Mouse (Mus musculus): ENCODE data around the gene Pfdn2. TPM values are rescaled to one million over a fixed set of nuclear protein-coding genes. Genes with fewer than 3 reads are reported as not detected.
"Not testable (repeated sequence)": the region's sequence is repeated elsewhere in the genome, so short reads cannot be mapped to it uniquely, and the experiment has no call there.

The Pfdn2 gene
- 34.3 and 42.2 TPM in 2 replicates for polyA plus RNA-seq (2014; fragmentation: Nextera tagmentation; extraction: Ambion mirVana)

GRCm38 (mm10) chr1:171345225-171346094 lies at the start of gene Pfdn2, which contains the start of gene Nit1:
Gene Pfdn2, plus strand, starts transcription at chr1:171345670.
Gene Nit1, minus strand, starts transcription at chr1:171345646.
- Histone ChIP-seq H3K27me3 (ENCODE audit: control insufficient read depth, insufficient read depth, low read length) (no peaks in the 10 kb centered on the region), H3K4me2 (ENCODE audit: low read length) (peak within 1 kb of the TSS; percentile 91), H3K4me1 (ENCODE audit: control insufficient read depth in 2 of 2, insufficient read depth in 2 of 2, low read length in 2 of 2) (peaks cover 5 to 13% of the 10 kb centered on the region in 2 experiments), H3K4me3 (ENCODE audit: control insufficient read depth in 1 of 2, insufficient read depth in 1 of 2, low read depth in 1 of 2, low read length in 2 of 2) (peak within 1 kb of the TSS; percentile 62 to 96), H3K9me3 (ENCODE audit: control insufficient read depth, low read length) (peaks cover 5% of the 10 kb centered on the region), H3K27ac (replicated peaks in 1 of 2; ENCODE audit: control insufficient read depth in 1 of 2, insufficient read depth in 1 of 2, low read depth in 2 of 2, low read length in 2 of 2) (peak within 1 kb of the TSS; percentile 45 to 76; a peak in 3 of 4 replicates), H3K36me3 (ENCODE audit: control insufficient read depth, insufficient read depth, low read length) (peaks cover 33% of the 10 kb centered on the region), H3K9ac (ENCODE audit: low read length) (peak within 1 kb of the TSS; percentile 94)
- peak; percentile 82 for ATAC-seq (ENCODE audit: insufficient number of reproducible peaks, insufficient read depth, low FRiP score, low read depth)
- 1% methylated on average over 53 of the region's 53 CpGs for WGBS

- Histone ChIP-seq H3K9me3 (ENCODE audit: control insufficient read depth, low read length) (no peaks in the 10 kb centered on the region), H3K9ac (ENCODE audit: low read length) (no peak overlapping the region), H3K27ac (replicated peaks in 1 of 2; ENCODE audit: control insufficient read depth in 1 of 2, insufficient read depth in 1 of 2, low read depth in 2 of 2, low read length in 2 of 2) (no peak overlapping the region), H3K4me3 (ENCODE audit: control insufficient read depth in 1 of 2, insufficient read depth in 1 of 2, low read depth in 1 of 2, low read length in 2 of 2) (no peak overlapping the region), H3K4me2 (ENCODE audit: low read length) (no peak overlapping the region), H3K27me3 (ENCODE audit: control insufficient read depth, insufficient read depth, low read length) (peaks cover 12% of the 10 kb centered on the region), H3K36me3 (ENCODE audit: control insufficient read depth, insufficient read depth, low read length) (no peaks in the 10 kb centered on the region), H3K4me1 (ENCODE audit: control insufficient read depth in 2 of 2, insufficient read depth in 2 of 2, low read length in 2 of 2) (peaks cover 0 to 5% of the 10 kb centered on the region in 2 experiments; a peak in 2 of 4 replicates)
- no peak for ATAC-seq (ENCODE audit: insufficient number of reproducible peaks, insufficient read depth, low FRiP score, low read depth)
- 46% methylated on average over 3 of the region's 3 CpGs for WGBS
Observed at GRCm38 (mm10) chr1:171298226-171298625, 47.2 kb upstream of the Pfdn2 start.

- 73% methylated on average over 5 of the region's 5 CpGs for WGBS
- H3K4me1 ChIP-seq (ENCODE audit: control insufficient read depth in 2 of 2, insufficient read depth in 2 of 2, low read length in 2 of 2); ATAC-seq (ENCODE audit: insufficient number of reproducible peaks, insufficient read depth, low FRiP score, low read depth): not testable (repeated sequence)
Observed at GRCm38 (mm10) chr1:171306157-171306556, 39.3 kb upstream of the Pfdn2 start.

GRCm38 (mm10) chr1:171309321-171309720 lies 36.1 kb upstream of the Pfdn2 start:
- 72% methylated on average over 2 of the region's 2 CpGs for WGBS
- no peaks in the 10 kb centered on the region for H3K27me3 ChIP-seq (ENCODE audit: control insufficient read depth, insufficient read depth, low read length)
- no peaks in the 10 kb centered on the region for H3K9me3 ChIP-seq (ENCODE audit: control insufficient read depth, low read length)
- H3K4me3 ChIP-seq (ENCODE audit: control insufficient read depth in 1 of 2, insufficient read depth in 1 of 2, low read depth in 1 of 2, low read length in 2 of 2) = no peak overlapping the region
- no peak for ATAC-seq (ENCODE audit: insufficient number of reproducible peaks, insufficient read depth, low FRiP score, low read depth)
- H3K36me3 ChIP-seq (ENCODE audit: control insufficient read depth, insufficient read depth, low read length) = no peaks in the 10 kb centered on the region
- H3K4me1 ChIP-seq (ENCODE audit: control insufficient read depth in 2 of 2, insufficient read depth in 2 of 2, low read length in 2 of 2) = no peaks in the 10 kb centered on the region
- no peak overlapping the region for H3K27ac ChIP-seq (replicated peaks in 1 of 2; ENCODE audit: control insufficient read depth in 1 of 2, insufficient read depth in 1 of 2, low read depth in 2 of 2, low read length in 2 of 2)
- H3K4me2 ChIP-seq (ENCODE audit: low read length) = no peak overlapping the region
- H3K9ac ChIP-seq (ENCODE audit: low read length) = no peak overlapping the region

More at GRCm38 (mm10) chr1:171306157-171306556, 39.3 kb upstream of the Pfdn2 start:
- H3K36me3 ChIP-seq (ENCODE audit: control insufficient read depth, insufficient read depth, low read length); H3K4me2 ChIP-seq (ENCODE audit: low read length); H3K4me3 ChIP-seq (ENCODE audit: control insufficient read depth in 1 of 2, insufficient read depth in 1 of 2, low read depth in 1 of 2, low read length in 2 of 2); H3K27ac ChIP-seq (replicated peaks in 1 of 2; ENCODE audit: control insufficient read depth in 1 of 2, insufficient read depth in 1 of 2, low read depth in 2 of 2, low read length in 2 of 2); H3K9me3 ChIP-seq (ENCODE audit: control insufficient read depth, low read length); H3K9ac ChIP-seq (ENCODE audit: low read length); H3K27me3 ChIP-seq (ENCODE audit: control insufficient read depth, insufficient read depth, low read length): not testable (repeated sequence)

GRCm38 (mm10) chr1:171319748-171320147 lies 25.7 kb upstream of the Pfdn2 start:
- Histone ChIP-seq H3K4me1 (ENCODE audit: control insufficient read depth in 2 of 2, insufficient read depth in 2 of 2, low read length in 2 of 2) (no peaks in the 10 kb centered on the region), H3K27ac (replicated peaks in 1 of 2; ENCODE audit: control insufficient read depth in 1 of 2, insufficient read depth in 1 of 2, low read depth in 2 of 2, low read length in 2 of 2) (no peak overlapping the region), H3K4me3 (ENCODE audit: control insufficient read depth in 1 of 2, insufficient read depth in 1 of 2, low read depth in 1 of 2, low read length in 2 of 2) (peak overlapping the region; percentile 16 to 19), H3K4me2 (ENCODE audit: low read length) (peak overlapping the region; percentile 59), H3K36me3 (ENCODE audit: control insufficient read depth, insufficient read depth, low read length) (no peaks in the 10 kb centered on the region), H3K27me3 (ENCODE audit: control insufficient read depth, insufficient read depth, low read length) (no peaks in the 10 kb centered on the region), H3K9ac (ENCODE audit: low read length) (peak overlapping the region; percentile 56; the same call in 1 of the 2 replicates), H3K9me3 (ENCODE audit: control insufficient read depth, low read length) (no peaks in the 10 kb centered on the region)
- WGBS = 18% methylated on average over 7 of the region's 7 CpGs
- ATAC-seq (ENCODE audit: insufficient number of reproducible peaks, insufficient read depth, low FRiP score, low read depth) = no peak

- no peak for ATAC-seq (ENCODE audit: insufficient number of reproducible peaks, insufficient read depth, low FRiP score, low read depth)
- peak overlapping the region; percentile 59 for H3K4me2 ChIP-seq (ENCODE audit: low read length)
- H3K36me3 ChIP-seq (ENCODE audit: control insufficient read depth, insufficient read depth, low read length) = no peaks in the 10 kb centered on the region
- H3K27me3 ChIP-seq (ENCODE audit: control insufficient read depth, insufficient read depth, low read length) = no peaks in the 10 kb centered on the region
- H3K4me3 ChIP-seq (ENCODE audit: control insufficient read depth in 1 of 2, insufficient read depth in 1 of 2, low read depth in 1 of 2, low read length in 2 of 2) = peak overlapping the region; percentile 16 to 19
- H3K9me3 ChIP-seq (ENCODE audit: control insufficient read depth, low read length) = no peaks in the 10 kb centered on the region
- H3K9ac ChIP-seq (ENCODE audit: low read length) = peak overlapping the region; percentile 56; the same call in 1 of the 2 replicates
- no peak overlapping the region for H3K27ac ChIP-seq (replicated peaks in 1 of 2; ENCODE audit: control insufficient read depth in 1 of 2, insufficient read depth in 1 of 2, low read depth in 2 of 2, low read length in 2 of 2)
- no peaks in the 10 kb centered on the region for H3K4me1 ChIP-seq (ENCODE audit: control insufficient read depth in 2 of 2, insufficient read depth in 2 of 2, low read length in 2 of 2)
- WGBS = 20% methylated on average over 5 of the region's 5 CpGs
Observed at GRCm38 (mm10) chr1:171320151-171320550, 25.3 kb upstream of the Pfdn2 start.

- Histone ChIP-seq H3K4me2 (ENCODE audit: low read length) (no peak overlapping the region), H3K27me3 (ENCODE audit: control insufficient read depth, insufficient read depth, low read length) (no peaks in the 10 kb centered on the region), H3K9me3 (ENCODE audit: control insufficient read depth, low read length) (no peaks in the 10 kb centered on the region), H3K4me1 (ENCODE audit: control insufficient read depth in 2 of 2, insufficient read depth in 2 of 2, low read length in 2 of 2) (no peaks in the 10 kb centered on the region), H3K36me3 (ENCODE audit: control insufficient read depth, insufficient read depth, low read length) (peaks cover 8% of the 10 kb centered on the region; the same call in 1 of the 2 replicates), H3K27ac (replicated peaks in 1 of 2; ENCODE audit: control insufficient read depth in 1 of 2, insufficient read depth in 1 of 2, low read depth in 2 of 2, low read length in 2 of 2) (no peak overlapping the region), H3K9ac (ENCODE audit: low read length) (no peak overlapping the region), H3K4me3 (ENCODE audit: control insufficient read depth in 1 of 2, insufficient read depth in 1 of 2, low read depth in 1 of 2, low read length in 2 of 2) (no peak overlapping the region)
- no peak for ATAC-seq (ENCODE audit: insufficient number of reproducible peaks, insufficient read depth, low FRiP score, low read depth)
Observed at GRCm38 (mm10) chr1:171321415-171321814, 24.1 kb upstream of the Pfdn2 start.
